Comparison of ENCODE assay signal across 26 mouse cellular contexts in the genomic region with DNA sequence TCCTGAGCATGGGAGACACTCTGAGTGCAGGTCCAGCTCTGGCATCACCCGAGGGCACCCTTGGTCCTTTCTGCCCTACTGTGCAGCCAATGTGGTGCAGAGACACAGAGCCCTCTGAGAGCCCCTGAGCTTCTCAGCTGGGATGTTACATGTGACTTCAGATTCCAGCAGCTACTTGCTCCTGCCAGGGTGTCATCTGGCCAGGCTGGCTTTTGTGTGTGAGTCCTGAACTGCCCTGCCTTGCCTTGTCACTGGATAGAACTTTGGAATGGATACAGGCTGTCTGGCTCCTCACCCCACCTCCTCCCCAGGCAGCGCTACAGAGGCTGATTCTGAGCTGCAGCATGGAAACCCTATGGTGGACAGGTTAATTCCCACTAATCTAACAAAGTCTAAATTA.
"Had no signal": no experiment of that assay in that cellular context is flagged by ENCODE, and none has a peak within 500 bp of the region (broad histone marks: within the 10 kb centered on the region; RNA-seq: fewer than 3 reads in every experiment).

No protein-coding gene starts in this region.

- H3K9me3 ChIP-seq: heart, embryonic 13.5 days; heart, embryonic 15.5 days; hindbrain, embryonic 12.5 days; intestine, embryonic 15.5 days; limb, embryonic 10.5 days; limb, embryonic 12.5 days; liver, embryonic 13.5 days; liver, embryonic 15.5 days had no signal

- H3K9ac ChIP-seq: heart, embryonic 13.5 days; heart, embryonic 15.5 days; hindbrain, embryonic 12.5 days; hindbrain, embryonic 14.5 days; intestine, embryonic 15.5 days; limb, embryonic 12.5 days; liver, embryonic 13.5 days; liver, embryonic 15.5 days; liver, postnatal 0 days had no signal

- H3K4me1 ChIP-seq: heart, embryonic 13.5 days; heart, embryonic 15.5 days; hindbrain, embryonic 10.5 days; hindbrain, embryonic 12.5 days; intestine, embryonic 15.5 days; limb, embryonic 10.5 days; limb, embryonic 12.5 days; liver, embryonic 13.5 days; liver, embryonic 15.5 days had no signal

- H3K27me3 ChIP-seq: heart, embryonic 13.5 days; heart, embryonic 15.5 days; hindbrain, embryonic 12.5 days; intestine, embryonic 15.5 days; limb, embryonic 12.5 days; liver, embryonic 13.5 days; liver, embryonic 15.5 days had no signal

- DNase-seq: gastrocnemius, postnatal 10 days; gastrocnemius, postnatal 36 days; kidney, adult 18-20 months; kidney, adult 8-10 months; kidney, postnatal 10 days; kidney, postnatal 25 days; kidney, postnatal 4 days; liver; liver, embryonic 13.5 days; liver, postnatal 0 days had no signal

- H3K27ac ChIP-seq: heart, embryonic 13.5 days; heart, embryonic 15.5 days; hindbrain, embryonic 10.5 days; hindbrain, embryonic 12.5 days; hindbrain, embryonic 14.5 days; intestine, embryonic 15.5 days; layer of hippocampus, adult 2 months; left cerebral cortex, adult 2 months; limb, embryonic 10.5 days; limb, embryonic 12.5 days; liver, embryonic 13.5 days; liver, embryonic 15.5 days had no signal

- H3K36me3 ChIP-seq: heart, embryonic 13.5 days; heart, embryonic 15.5 days; hindbrain, embryonic 10.5 days; hindbrain, embryonic 12.5 days; intestine, embryonic 15.5 days; limb, embryonic 10.5 days; limb, embryonic 12.5 days; liver, embryonic 13.5 days; liver, embryonic 15.5 days had no signal

- H3K4me2 ChIP-seq: heart, embryonic 13.5 days; heart, embryonic 15.5 days; hindbrain, embryonic 12.5 days; hindbrain, embryonic 14.5 days; intestine, embryonic 15.5 days; limb, embryonic 12.5 days; liver, embryonic 11.5 days; liver, embryonic 13.5 days; liver, embryonic 15.5 days had no signal

- H3K4me3 ChIP-seq: heart, embryonic 13.5 days; heart, embryonic 15.5 days; hindbrain, embryonic 10.5 days; hindbrain, embryonic 12.5 days; intestine, embryonic 15.5 days; layer of hippocampus, adult 2 months; left cerebral cortex, adult 2 months; limb, embryonic 10.5 days; limb, embryonic 12.5 days; liver, embryonic 13.5 days; liver, embryonic 15.5 days had no signal

- ATAC-seq: forebrain, embryonic 16.5 days; hindbrain, embryonic 16.5 days; inflammation-experienced regulatory T-cells, adult 6 months; intestine, embryonic 15.5 days; intestine, postnatal 0 days; liver, postnatal 0 days had no signal
